Mouse (Mus musculus): ENCODE measurements around the gene Dclre1b.
"Not testable (repeated sequence)": the region's sequence is repeated elsewhere in the genome, so short reads cannot be mapped to it uniquely, and the experiment has no call there.

Gene Dclre1b

GRCm38 (mm10) chr3:103808891-103809798 is at the start of gene Dclre1b, which contains the start of the genes Ap4b1 and Gm43064:
Gene Dclre1b (minus strand): TSS chr3:103809444.
Gene Ap4b1 (plus strand): TSS chr3:103809520.
Gene Gm43064 (plus strand): TSS chr3:103809573.
- peak; percentile 89 for DNase-seq

GRCm38 (mm10) chr3:103857977-103858563 is 48.8 kb upstream of the Dclre1b start:
- no peak for DNase-seq

- peak; percentile 57 for DNase-seq
Observed at GRCm38 (mm10) chr3:103857036-103857805, 48.0 kb upstream of the Dclre1b start.

GRCm38 (mm10) chr3:103853804-103854203 is 44.6 kb upstream of the Dclre1b start:
- peak; percentile 56 for DNase-seq

GRCm38 (mm10) chr3:103852565-103853299 is 43.5 kb upstream of the Dclre1b start:
- DNase-seq, result peak; percentile 85

GRCm38 (mm10) chr3:103851882-103852281 is 42.6 kb upstream of the Dclre1b start:
- DNase-seq, result peak; percentile 70

GRCm38 (mm10) chr3:103851481-103851880 is 42.2 kb upstream of the Dclre1b start:
- DNase-seq, result peak; percentile 56

- DNase-seq, result peak; percentile 96
Observed at GRCm38 (mm10) chr3:103850644-103851363, 41.6 kb upstream of the Dclre1b start.

- not testable (repeated sequence) for DNase-seq
Observed at GRCm38 (mm10) chr3:103840946-103841345, 31.7 kb upstream of the Dclre1b start.

GRCm38 (mm10) chr3:103840195-103840594 is 31.0 kb upstream of the Dclre1b start:
- DNase-seq, result not testable (repeated sequence)

- no peak for DNase-seq
Observed at GRCm38 (mm10) chr3:103839711-103840110, 30.5 kb upstream of the Dclre1b start.

GRCm38 (mm10) chr3:103836453-103836852 is 27.2 kb upstream of the Dclre1b start:
- no peak for DNase-seq

- DNase-seq, result peak; percentile 74
Observed at GRCm38 (mm10) chr3:103835951-103836310, 26.7 kb upstream of the Dclre1b start.

- no peak for DNase-seq
Observed at GRCm38 (mm10) chr3:103835272-103835950, 26.2 kb upstream of the Dclre1b start.

- DNase-seq, result no peak
Observed at GRCm38 (mm10) chr3:103834001-103834400, 24.8 kb upstream of the Dclre1b start.

GRCm38 (mm10) chr3:103832426-103832825 is 23.2 kb upstream of the Dclre1b start, which contains the start of gene Bcl2l15:
Gene Bcl2l15 (plus strand): TSS chr3:103832601.
- no peak for DNase-seq

- no peak for DNase-seq
Observed at GRCm38 (mm10) chr3:103831146-103831545, 21.9 kb upstream of the Dclre1b start.

- not testable (repeated sequence) for DNase-seq
Observed at GRCm38 (mm10) chr3:103830681-103831080, 21.4 kb upstream of the Dclre1b start.

- DNase-seq, result no peak
Observed at GRCm38 (mm10) chr3:103829036-103829435, 19.8 kb upstream of the Dclre1b start.

GRCm38 (mm10) chr3:103827548-103827947 is 18.3 kb upstream of the Dclre1b start:
- DNase-seq, result no peak

GRCm38 (mm10) chr3:103810967-103811366 is 1.7 kb upstream of the Dclre1b start:
- DNase-seq, result no peak

Measured in cerebellum, adult 11-12 months (tissue).